Comparison of ENCODE assay signal across 9 mouse cellular contexts in the genomic region with DNA sequence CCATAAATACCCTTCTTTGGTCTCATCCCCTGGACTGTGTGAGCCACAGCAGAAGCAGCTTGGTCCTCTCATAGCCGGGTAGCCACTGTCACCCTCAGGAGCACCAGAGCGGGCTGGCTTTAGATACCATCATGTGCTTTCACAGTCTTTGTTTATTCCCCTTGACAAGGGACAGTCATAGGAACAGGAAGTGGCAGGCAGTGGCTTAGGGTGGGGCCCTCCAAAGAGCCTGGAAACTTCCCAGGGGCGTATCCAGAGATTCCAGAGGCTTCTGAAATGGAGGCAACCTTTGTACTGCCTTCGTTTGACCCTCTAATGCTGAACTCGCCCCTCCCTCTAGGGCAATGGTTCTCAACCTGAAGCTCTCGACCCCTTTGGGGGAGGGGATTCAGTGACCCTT.
A peak's percentile ranks its signal among the peaks of the same experiment; 100 is the strongest.
DNase-seq lines count a peak whose midpoint lies in the region; ATAC-seq and TF ChIP-seq lines count a peak whose summit lies in the region.
"Had no signal": no experiment of that assay in that cellular context is flagged by ENCODE, and none has a peak within 500 bp of the region (broad histone marks: within the 10 kb centered on the region; RNA-seq: fewer than 3 reads in every experiment).

No protein-coding gene starts in this region.

- H3K27me3 ChIP-seq in testis, adult 2 months (ENCODE audit: control insufficient read depth, insufficient read depth, low read length) = no peaks in the 10 kb centered on the region
- H3K27me3 ChIP-seq in stomach, postnatal 0 days (ENCODE audit: control insufficient read depth, insufficient read depth, low read length) = no peaks in the 10 kb centered on the region

- TF ChIP-seq EP300 in stomach, postnatal 0 days (optimal IDR thresholded peaks at IDR 0.05) = no peak

- no peak overlapping the region for H3K9ac ChIP-seq in stomach, postnatal 0 days (ENCODE audit: low read length)

- no peak for DNase-seq in testis, postnatal 10 days (ENCODE audit: low spot score)
- DNase-seq in heart, adult 8-10 months (ENCODE audit: low spot score) = peak; percentile 83
- peak; percentile 84 for DNase-seq in large intestine, adult 2 months (ENCODE audit: low read depth, low spot score)
- DNase-seq in stomach, postnatal 0 days (ENCODE audit: low spot score) = peak; percentile 65
- DNase-seq in cerebellum, adult 11-12 months = no peak
- no peak for DNase-seq in left cerebral cortex, adult 8-10 months (ENCODE audit: low spot score in 2 of 2)

- peaks cover 9% of the 10 kb centered on the region for H3K4me1 ChIP-seq in testis, adult 2 months (ENCODE audit: control insufficient read depth, insufficient read depth, low read length)
- H3K4me1 ChIP-seq in stomach, postnatal 0 days (replicated peaks; ENCODE audit: control insufficient read depth, insufficient read depth) = peaks cover 10% of the 10 kb centered on the region

- H3K4me3 ChIP-seq in testis, adult 2 months (ENCODE audit: control insufficient read depth, low read depth, low read length) = no peak overlapping the region
- no peak overlapping the region for H3K4me3 ChIP-seq in stomach, postnatal 0 days (ENCODE audit: low read depth, low read length)

- no peak overlapping the region for H3K4me2 ChIP-seq in stomach, postnatal 0 days (replicated peaks; ENCODE audit: low read depth)

- peak overlapping the region; percentile 12; the same call in 1 of the 2 replicates for H3K27ac ChIP-seq in testis, adult 2 months (ENCODE audit: control insufficient read depth, insufficient read depth, low read depth, low read length)
- H3K27ac ChIP-seq in stomach, postnatal 0 days (replicated peaks) = peak overlapping the region; percentile 58
- H3K27ac ChIP-seq: hindbrain, postnatal 0 days had no signal

- H3K36me3 ChIP-seq in testis, adult 2 months (ENCODE audit: control insufficient read depth, insufficient read depth, low read length) = no peaks in the 10 kb centered on the region
- H3K36me3 ChIP-seq in stomach, postnatal 0 days (ENCODE audit: control insufficient read depth, insufficient read depth, low read length) = no peaks in the 10 kb centered on the region

- WGBS in large intestine, adult 2 months = 19% methylated on average over 6 of the region's 6 CpGs
- 49% methylated on average over 6 of the region's 6 CpGs for WGBS in stomach, postnatal 0 days

- ATAC-seq in stomach, postnatal 0 days (ENCODE audit: low FRiP score, low TSS enrichment) = peak; percentile 68
- no peak for ATAC-seq in erythroblast, adult 5-6 weeks (replicated peaks; ENCODE audit: low FRiP score, poor library complexity, severe bottlenecking)
- ATAC-seq: hindbrain, postnatal 0 days had no signal

- no peaks in the 10 kb centered on the region for H3K9me3 ChIP-seq in stomach, postnatal 0 days (ENCODE audit: control insufficient read depth, low read length)

- TF ChIP-seq POLR2A in testis, adult 2 months (IDR thresholded peaks at IDR 0.05; ENCODE audit: control insufficient read depth, low read depth, low read length) = no peak

- TF ChIP-seq CTCF in testis, adult 2 months (IDR thresholded peaks at IDR 0.05; ENCODE audit: control insufficient read depth, insufficient read depth, insufficient replicate concordance, low read depth, low read length) = no peak
- no peak for TF ChIP-seq CTCF in stomach, postnatal 0 days (IDR thresholded peaks at IDR 0.05; ENCODE audit: low read depth)

Comparison
In these comparisons a context has a peak if more than half of its experiments do, and no peak if none do; other contexts are left out.
1. DNase-seq: peak in heart, adult 8-10 months (single experiment), large intestine, adult 2 months (single experiment) and stomach, postnatal 0 days (single experiment); none in testis, postnatal 10 days (single experiment), cerebellum, adult 11-12 months (single experiment) and left cerebral cortex, adult 8-10 months (0 of 2).